In genomic region chr2:146533118-146533949, GRCm38 (mm10) we compare ENCODE assay signal across 9 mouse cellular contexts. TPM values are rescaled to one million over a fixed set of nuclear protein-coding genes. Genes with fewer than 3 reads are reported as not detected.
DNase-seq lines count a peak whose midpoint lies in the region; ATAC-seq and TF ChIP-seq lines count a peak whose summit lies in the region.
"Had no signal": no experiment of that assay in that cellular context is flagged by ENCODE, and none has a peak within 500 bp of the region (broad histone marks: within the 10 kb centered on the region; RNA-seq: fewer than 3 reads in every experiment).

No protein-coding gene starts in this region.

- TF ChIP-seq POLR2A in myocyte (IDR thresholded peaks at IDR 0.05; ENCODE audit: insufficient read length, low read depth), result no peak

- H3K4me3 ChIP-seq in liver, embryonic 11.5 days (ENCODE audit: low read depth, low read length), result no peak overlapping the region
- H3K4me3 ChIP-seq in myocyte, result no peak overlapping the region
- H3K4me3 ChIP-seq in hindbrain, embryonic 14.5 days (replicated peaks; ENCODE audit: low read length), result no peak overlapping the region

- peak; percentile 72; the same call in 1 of the 2 replicates for ATAC-seq in liver, embryonic 11.5 days (replicated peaks; ENCODE audit: low FRiP score)
- no peak for ATAC-seq in hindbrain, embryonic 14.5 days (ENCODE audit: low FRiP score)

- H3K27ac ChIP-seq in liver, embryonic 11.5 days (ENCODE audit: low read depth, low read length), result no peak overlapping the region
- H3K27ac ChIP-seq in hindbrain, embryonic 14.5 days, result no peak overlapping the region

- H3ac ChIP-seq in myocyte (ENCODE audit: control insufficient read depth, insufficient read length), result no peak overlapping the region

- no peak overlapping the region for H3K9ac ChIP-seq in liver, embryonic 11.5 days (ENCODE audit: low read depth, low read length)
- no peak overlapping the region for H3K9ac ChIP-seq in hindbrain, embryonic 14.5 days

- no peaks in the 10 kb centered on the region for H3K27me3 ChIP-seq in liver, embryonic 11.5 days (replicated peaks; ENCODE audit: control insufficient read depth, insufficient read depth, low read length)
- H3K27me3 ChIP-seq in myocyte (ENCODE audit: control insufficient read depth, insufficient read depth, insufficient read length), result no peaks in the 10 kb centered on the region
- H3K27me3 ChIP-seq in hindbrain, embryonic 14.5 days (ENCODE audit: control insufficient read depth, insufficient read depth, low read length), result no peaks in the 10 kb centered on the region

- H3K36me3 ChIP-seq in liver, embryonic 11.5 days (ENCODE audit: control insufficient read depth, insufficient read depth, low read length), result no peaks in the 10 kb centered on the region
- H3K36me3 ChIP-seq in myocyte (ENCODE audit: control insufficient read depth, insufficient read depth), result no peaks in the 10 kb centered on the region
- no peaks in the 10 kb centered on the region for H3K36me3 ChIP-seq in hindbrain, embryonic 14.5 days (replicated peaks; ENCODE audit: control insufficient read depth, insufficient read depth)

- 42% methylated on average over 8 of the region's 8 CpGs for WGBS in liver, embryonic 11.5 days
- 71% methylated on average over 8 of the region's 8 CpGs for WGBS in hindbrain, embryonic 14.5 days

- no peaks in the 10 kb centered on the region for H3K9me3 ChIP-seq in liver, embryonic 11.5 days (ENCODE audit: control insufficient read depth, low read length)
- H3K9me3 ChIP-seq in hindbrain, embryonic 14.5 days (ENCODE audit: control insufficient read depth, low read length), result no peaks in the 10 kb centered on the region

- H3K79me2 ChIP-seq in myocyte (ENCODE audit: control insufficient read depth, insufficient read depth), result no peaks in the 10 kb centered on the region

- H3K4me1 ChIP-seq in liver, embryonic 11.5 days (replicated peaks; ENCODE audit: control insufficient read depth, insufficient read depth, low read length), result peaks cover 6% of the 10 kb centered on the region
- no peaks in the 10 kb centered on the region for H3K4me1 ChIP-seq in hindbrain, embryonic 14.5 days (replicated peaks; ENCODE audit: control insufficient read depth, insufficient read depth, low read length)

- DNase-seq in adrenal gland, postnatal 14 days, result peak; percentile 12
- DNase-seq in adrenal gland, adult 8-10 months, result no peak
- DNase-seq in fibroblast of lung, adult 2 months (ENCODE audit: low read depth), result peak; percentile 33
- DNase-seq in liver, embryonic 11.5 days (ENCODE audit: low spot score), result no peak
- DNase-seq in embryo, embryonic 10 days (ENCODE audit: low spot score), result no peak
- DNase-seq in hindbrain, embryonic 14.5 days (ENCODE audit: low spot score), result no peak
- DNase-seq in adrenal gland, postnatal 25 days, result no peak
- DNase-seq: kidney, adult 18-20 months had no signal

- no peak overlapping the region for H3K4me2 ChIP-seq in liver, embryonic 11.5 days
- H3K4me2 ChIP-seq in myocyte (ENCODE audit: low read depth), result peak overlapping the region; percentile 55
- no peak overlapping the region for H3K4me2 ChIP-seq in hindbrain, embryonic 14.5 days (replicated peaks)

TF ChIP-seq in myocyte, 11 proteins besides CTCF, POLR2A, EP300 and RAD21:
- TF ChIP-seq CEBPB (IDR thresholded peaks at IDR 0.05; ENCODE audit: insufficient read depth, poor library complexity, severe bottlenecking) (peak; percentile 55), TCF3 (IDR thresholded peaks at IDR 0.05; ENCODE audit: insufficient read length, low read depth) (no peak)

RNA-seq across cellular contexts. Expression of gene Ralgapa2, which starts 21.2 kb away (rescaled TPM):
- total RNA-seq in adrenal gland, postnatal 14 days (2021), result 35.3 and 35.4 TPM in 2 replicates
- 10 to 100 TPM; 17.8 to 27.6 (median 24.6) TPM for total RNA-seq in adrenal gland, adult 8-10 months (2022)
- 11.6 and 13.0 TPM in 2 replicates for polyA plus RNA-seq in liver, embryonic 11.5 days (2014; fragmentation: Nextera tagmentation; extraction: Ambion mirVana)
- 1.8 TPM for polyA plus RNA-seq in myocyte (2012; fragmentation: generic; extraction: Trizol)
- 12.0 and 14.2 TPM in 2 replicates for polyA plus RNA-seq in hindbrain, embryonic 14.5 days (2014; fragmentation: Nextera tagmentation; extraction: Ambion mirVana)
- total RNA-seq in adrenal gland, postnatal 25 days (2021), result 32.3 and 38.0 TPM in 2 replicates

Comparison
In these comparisons a context has a peak if more than half of its experiments do, and no peak if none do; other contexts are left out.
1. DNase-seq: peak in adrenal gland, postnatal 14 days (single experiment) and fibroblast of lung, adult 2 months (single experiment); none in adrenal gland, adult 8-10 months (single experiment), liver, embryonic 11.5 days (single experiment), embryo, embryonic 10 days (single experiment), hindbrain, embryonic 14.5 days (single experiment) and adrenal gland, postnatal 25 days (single experiment).